Mouse (Mus musculus) myocyte (in vitro differentiated cells): ENCODE measurements around the gene Dab1.

ENCODE experiments used
- E2F4 ChIP-seq: IDR thresholded peaks from one replicate; pipeline ENCODE4 v1.6.1; 2011; ENCODE audit warnings: mild to moderate bottlenecking, control low read depth, moderate library complexity; ENCODE audit not compliant: insufficient read depth
- MAX ChIP-seq: IDR thresholded peaks from one replicate; pipeline ENCODE4 v1.6.1; 2011; ENCODE audit warnings: low read depth, mild to moderate bottlenecking, control low read depth
- POLR2A ChIP-seq: IDR thresholded peaks from one replicate; pipeline ENCODE4 v1.6.1; 2011; ENCODE audit warnings: low read depth, mild to moderate bottlenecking, control low read depth, moderate library complexity; ENCODE audit not compliant: insufficient read length
- SRF ChIP-seq: IDR thresholded peaks from one replicate; pipeline ENCODE4 v1.6.1; 2011; ENCODE audit warnings: low read depth; ENCODE audit not compliant: control insufficient read depth, insufficient read length
- USF1 ChIP-seq: IDR thresholded peaks from one replicate; pipeline ENCODE4 v1.6.1; 2011; ENCODE audit warnings: low read depth, mild to moderate bottlenecking, control low read depth, moderate library complexity

DNA sequence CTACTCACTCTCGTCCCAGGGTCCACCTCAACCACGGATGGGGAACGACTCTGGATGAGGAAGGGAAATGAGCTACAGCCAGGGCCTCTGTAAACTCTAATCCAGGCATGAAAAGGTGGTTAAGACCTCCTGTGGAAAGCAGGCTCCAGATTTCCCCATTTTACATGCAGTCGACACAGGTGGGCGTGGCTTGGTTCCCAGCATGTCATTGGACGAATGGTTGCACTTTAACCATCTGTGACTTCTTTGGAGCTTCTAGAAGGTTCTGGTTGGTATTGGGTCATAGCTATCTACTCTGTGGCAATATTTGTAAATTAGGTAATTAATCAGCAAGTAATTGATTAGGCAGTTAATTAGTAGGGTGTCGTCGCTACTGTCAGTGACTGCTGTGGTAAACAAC is 752.0 kb downstream of the Dab1 start:
- TF ChIP-seq E2F4, result no peak
- no peak for TF ChIP-seq USF1
- no peak for TF ChIP-seq SRF
- no peak for TF ChIP-seq POLR2A
- no peak for TF ChIP-seq MAX
